Mouse (Mus musculus): Measurements from ENCODE around the gene Slc5a10. TPM values are rescaled to one million over a fixed set of nuclear protein-coding genes. Genes with fewer than 3 reads are reported as not detected.

The Slc5a10 gene
- polyA plus RNA-seq, 1 experiment: 0.27 TPM

GRCm38 (mm10) chr11:61674151-61674838 lies 46.3 kb downstream of the Slc5a10 start:
- Histone ChIP-seq H3K4me1 (replicated peaks; ENCODE audit: control insufficient read depth, insufficient read depth, low read length) (peaks cover 24% of the 10 kb centered on the region), H3K36me3 (ENCODE audit: control insufficient read depth, insufficient read depth, low read length) (peaks cover 22% of the 10 kb centered on the region), H3K4me3 (ENCODE audit: control insufficient read depth, insufficient read depth, low read length) (no peak overlapping the region), H3K27ac (ENCODE audit: control insufficient read depth, insufficient read depth, low read length) (no peak overlapping the region), H3K27me3 (ENCODE audit: control insufficient read depth, insufficient read depth, low read length) (no peaks in the 10 kb centered on the region)
- no peak for TF ChIP-seq POLR2A (IDR thresholded peaks at IDR 0.05; ENCODE audit: control insufficient read depth, extremely low read depth, insufficient read depth, low read length, poor library complexity)
- no peak for TF ChIP-seq CTCF (IDR thresholded peaks at IDR 0.05; ENCODE audit: borderline replicate concordance, control insufficient read depth, extremely low read depth, insufficient read depth, low read length, poor library complexity)
- no peak for DNase-seq
- 67% methylated on average over 19 of the region's 19 CpGs for WGBS

DNA sequence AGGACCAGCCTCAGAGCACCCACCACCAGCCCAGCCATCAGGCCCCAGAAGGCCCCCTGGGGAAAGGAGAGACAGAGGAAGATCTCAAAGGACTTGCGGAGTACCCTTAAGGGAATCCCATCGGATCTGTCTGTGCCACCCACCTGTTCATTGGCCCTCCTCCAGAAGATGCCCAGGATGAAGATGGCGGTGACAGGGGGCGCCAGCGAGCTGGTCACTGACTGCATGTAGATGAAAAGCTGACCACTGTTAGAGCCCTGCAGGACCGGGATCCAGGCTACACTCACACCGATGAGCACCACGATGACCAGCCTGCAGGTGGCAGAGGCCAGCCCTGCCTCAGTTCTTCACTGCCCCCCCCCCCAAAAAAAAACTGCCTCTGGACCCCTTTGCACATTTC lies 46.9 kb downstream of the Slc5a10 start:
- DNase-seq: no peak
- Histone ChIP-seq H3K27me3 (ENCODE audit: control insufficient read depth, insufficient read depth, low read length) (no peaks in the 10 kb centered on the region), H3K36me3 (ENCODE audit: control insufficient read depth, insufficient read depth, low read length) (peaks cover 22% of the 10 kb centered on the region), H3K27ac (ENCODE audit: control insufficient read depth, insufficient read depth, low read length) (no peak overlapping the region), H3K4me3 (ENCODE audit: control insufficient read depth, insufficient read depth, low read length) (no peak overlapping the region), H3K4me1 (replicated peaks; ENCODE audit: control insufficient read depth, insufficient read depth, low read length) (peaks cover 30% of the 10 kb centered on the region)
- TF ChIP-seq POLR2A (IDR thresholded peaks at IDR 0.05; ENCODE audit: control insufficient read depth, extremely low read depth, insufficient read depth, low read length, poor library complexity): no peak
- peak; percentile 38; the same call in 1 of the 2 replicates for TF ChIP-seq CTCF (IDR thresholded peaks at IDR 0.05; ENCODE audit: borderline replicate concordance, control insufficient read depth, extremely low read depth, insufficient read depth, low read length, poor library complexity)
- 67% methylated on average over 8 of the region's 8 CpGs for WGBS

GRCm38 (mm10) chr11:61671781-61672383 lies 48.7 kb downstream of the Slc5a10 start:
- Histone ChIP-seq H3K4me3 (ENCODE audit: control insufficient read depth, insufficient read depth, low read length) (no peak overlapping the region), H3K27ac (ENCODE audit: control insufficient read depth, insufficient read depth, low read length) (no peak overlapping the region), H3K36me3 (ENCODE audit: control insufficient read depth, insufficient read depth, low read length) (peaks cover 22% of the 10 kb centered on the region), H3K27me3 (ENCODE audit: control insufficient read depth, insufficient read depth, low read length) (no peaks in the 10 kb centered on the region), H3K4me1 (replicated peaks; ENCODE audit: control insufficient read depth, insufficient read depth, low read length) (peaks cover 35% of the 10 kb centered on the region)
- no peak for DNase-seq
- no peak for TF ChIP-seq CTCF (IDR thresholded peaks at IDR 0.05; ENCODE audit: borderline replicate concordance, control insufficient read depth, extremely low read depth, insufficient read depth, low read length, poor library complexity)
- TF ChIP-seq POLR2A (IDR thresholded peaks at IDR 0.05; ENCODE audit: control insufficient read depth, extremely low read depth, insufficient read depth, low read length, poor library complexity): no peak
- 98% methylated on average over 19 of the region's 19 CpGs for WGBS

- 45% methylated on average over 14 of the region's 14 CpGs for WGBS
- peaks cover 30% of the 10 kb centered on the region for H3K36me3 ChIP-seq (ENCODE audit: control insufficient read depth, insufficient read depth, low read length)
- H3K4me1 ChIP-seq (replicated peaks; ENCODE audit: control insufficient read depth, insufficient read depth, low read length): peaks cover 24% of the 10 kb centered on the region
- no peaks in the 10 kb centered on the region for H3K27me3 ChIP-seq (ENCODE audit: control insufficient read depth, insufficient read depth, low read length)
- H3K27ac ChIP-seq (ENCODE audit: control insufficient read depth, insufficient read depth, low read length): peak overlapping the region; percentile 67
- TF ChIP-seq POLR2A (IDR thresholded peaks at IDR 0.05; ENCODE audit: control insufficient read depth, extremely low read depth, insufficient read depth, low read length, poor library complexity) (no peak), CTCF (IDR thresholded peaks at IDR 0.05; ENCODE audit: borderline replicate concordance, control insufficient read depth, extremely low read depth, insufficient read depth, low read length, poor library complexity) (no peak)
- H3K4me3 ChIP-seq (ENCODE audit: control insufficient read depth, insufficient read depth, low read length): no peak overlapping the region
- DNase-seq: peak; percentile 50
These were observed 50.8 kb downstream of the Slc5a10 start for GRCm38 (mm10) chr11:61669492-61670490.

DNA sequence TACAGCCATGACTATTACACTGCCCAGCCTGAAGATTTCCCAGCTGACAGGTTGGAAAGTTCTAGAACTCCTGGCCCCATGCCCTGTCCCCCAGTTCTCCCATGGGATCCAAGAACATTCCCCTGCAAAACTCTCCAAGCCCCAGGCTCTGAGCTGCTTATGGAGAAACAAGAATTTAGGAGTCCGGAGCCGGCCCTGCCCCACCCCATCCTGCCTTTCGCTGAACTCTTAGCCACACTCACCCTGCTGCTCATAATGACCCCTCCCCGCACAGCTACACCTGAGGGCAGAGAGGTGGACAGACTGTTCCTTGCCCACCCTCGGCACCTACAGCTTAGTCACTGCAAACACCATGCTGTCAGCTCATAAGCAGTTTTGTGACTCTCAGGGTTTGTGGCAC lies 52.8 kb downstream of the Slc5a10 start:
- H3K36me3 ChIP-seq (ENCODE audit: control insufficient read depth, insufficient read depth, low read length): peaks cover 50% of the 10 kb centered on the region
- no peak overlapping the region for H3K4me3 ChIP-seq (ENCODE audit: control insufficient read depth, insufficient read depth, low read length)
- no peak for DNase-seq
- no peaks in the 10 kb centered on the region for H3K27me3 ChIP-seq (ENCODE audit: control insufficient read depth, insufficient read depth, low read length)
- WGBS: 95% methylated on average over 5 of the region's 5 CpGs
- peaks cover 24% of the 10 kb centered on the region for H3K4me1 ChIP-seq (replicated peaks; ENCODE audit: control insufficient read depth, insufficient read depth, low read length)
- no peak for TF ChIP-seq POLR2A (IDR thresholded peaks at IDR 0.05; ENCODE audit: control insufficient read depth, extremely low read depth, insufficient read depth, low read length, poor library complexity)
- no peak for TF ChIP-seq CTCF (IDR thresholded peaks at IDR 0.05; ENCODE audit: borderline replicate concordance, control insufficient read depth, extremely low read depth, insufficient read depth, low read length, poor library complexity)
- no peak overlapping the region for H3K27ac ChIP-seq (ENCODE audit: control insufficient read depth, insufficient read depth, low read length)

GRCm38 (mm10) chr11:61667248-61667647 lies 53.4 kb downstream of the Slc5a10 start:
- no peak for DNase-seq
- Histone ChIP-seq H3K4me3 (ENCODE audit: control insufficient read depth, insufficient read depth, low read length) (no peak overlapping the region), H3K4me1 (replicated peaks; ENCODE audit: control insufficient read depth, insufficient read depth, low read length) (peaks cover 24% of the 10 kb centered on the region), H3K27ac (ENCODE audit: control insufficient read depth, insufficient read depth, low read length) (no peak overlapping the region), H3K36me3 (ENCODE audit: control insufficient read depth, insufficient read depth, low read length) (peaks cover 55% of the 10 kb centered on the region), H3K27me3 (ENCODE audit: control insufficient read depth, insufficient read depth, low read length) (no peaks in the 10 kb centered on the region)
- TF ChIP-seq CTCF (IDR thresholded peaks at IDR 0.05; ENCODE audit: borderline replicate concordance, control insufficient read depth, extremely low read depth, insufficient read depth, low read length, poor library complexity) (no peak), POLR2A (IDR thresholded peaks at IDR 0.05; ENCODE audit: control insufficient read depth, extremely low read depth, insufficient read depth, low read length, poor library complexity) (no peak)
- 96% methylated on average over 5 of the region's 5 CpGs for WGBS
